Mouse (Mus musculus): ENCODE data around the gene Acer3. TPM values are rescaled to one million over a fixed set of nuclear protein-coding genes. Genes with fewer than 3 reads are reported as not detected.
A peak's percentile ranks its signal among the peaks of the same experiment; 100 is the strongest.
"Not testable (repeated sequence)": the region's sequence is repeated elsewhere in the genome, so short reads cannot be mapped to it uniquely, and the experiment has no call there.

The Acer3 gene
- polyA plus RNA-seq, 1 experiment from 2014 or later, result 28.2 TPM

- 71% methylated on average over 17 of the region's 17 CpGs for WGBS
- no peak for ATAC-seq (ENCODE audit: low FRiP score, low read depth)
- H3K36me3 ChIP-seq, result no peaks in the 10 kb centered on the region
- no peaks in the 10 kb centered on the region for H3K9me3 ChIP-seq
- H3K4me1 ChIP-seq (replicated peaks), result peaks cover 18% of the 10 kb centered on the region
- H3K27ac ChIP-seq (replicated peaks), result no peak overlapping the region
- no peak overlapping the region for H3K9ac ChIP-seq
- H3K4me3 ChIP-seq, result no peak overlapping the region
- no peak overlapping the region for H3K4me2 ChIP-seq
- peaks cover 42% of the 10 kb centered on the region for H3K27me3 ChIP-seq
Measured at GRCm38 (mm10) chr7:98191571-98192250, 129.3 kb downstream of the Acer3 start.

- Histone ChIP-seq H3K27me3 (peaks cover 32% of the 10 kb centered on the region), H3K27ac (replicated peaks) (no peak overlapping the region), H3K36me3 (no peaks in the 10 kb centered on the region), H3K4me2 (no peak overlapping the region), H3K9me3 (no peaks in the 10 kb centered on the region), H3K4me3 (no peak overlapping the region), H3K9ac (no peak overlapping the region), H3K4me1 (replicated peaks) (peaks cover 18% of the 10 kb centered on the region)
- ATAC-seq (ENCODE audit: low FRiP score, low read depth), result no peak
- 90% methylated on average over 1 of the region's 1 CpGs for WGBS
Measured at GRCm38 (mm10) chr7:98190578-98190977, 130.4 kb downstream of the Acer3 start.

- H3K27ac ChIP-seq (replicated peaks), result no peak overlapping the region
- no peak overlapping the region for H3K4me3 ChIP-seq
- no peak overlapping the region for H3K4me2 ChIP-seq
- 49% methylated on average over 3 of the region's 3 CpGs for WGBS
- H3K9ac ChIP-seq, result no peak overlapping the region
- H3K27me3 ChIP-seq, result peaks cover 26% of the 10 kb centered on the region
- no peak for ATAC-seq (ENCODE audit: low FRiP score, low read depth)
- H3K4me1 ChIP-seq (replicated peaks), result peaks cover 26% of the 10 kb centered on the region
- H3K9me3 ChIP-seq, result no peaks in the 10 kb centered on the region
- no peaks in the 10 kb centered on the region for H3K36me3 ChIP-seq
Measured at GRCm38 (mm10) chr7:98189745-98190144, 131.3 kb downstream of the Acer3 start.

- H3K36me3 ChIP-seq, result no peaks in the 10 kb centered on the region
- H3K9me3 ChIP-seq, result no peaks in the 10 kb centered on the region
- 97% methylated on average over 2 of the region's 2 CpGs for WGBS
- no peak overlapping the region for H3K4me3 ChIP-seq
- H3K9ac ChIP-seq, result no peak overlapping the region
- no peak overlapping the region for H3K27ac ChIP-seq (replicated peaks)
- peaks cover 26% of the 10 kb centered on the region for H3K27me3 ChIP-seq
- peaks cover 17% of the 10 kb centered on the region for H3K4me1 ChIP-seq (replicated peaks)
- no peak overlapping the region for H3K4me2 ChIP-seq
- no peak for ATAC-seq (ENCODE audit: low FRiP score, low read depth)
Measured at GRCm38 (mm10) chr7:98188680-98189079, 132.3 kb downstream of the Acer3 start.

GRCm38 (mm10) chr7:98188238-98188637 is 132.8 kb downstream of the Acer3 start:
- Histone ChIP-seq H3K9me3 (no peaks in the 10 kb centered on the region), H3K36me3 (no peaks in the 10 kb centered on the region), H3K4me3 (no peak overlapping the region), H3K9ac (no peak overlapping the region), H3K27me3 (peaks cover 25% of the 10 kb centered on the region), H3K4me1 (replicated peaks) (peaks cover 13% of the 10 kb centered on the region), H3K27ac (replicated peaks) (no peak overlapping the region), H3K4me2 (no peak overlapping the region)
- WGBS, result 94% methylated on average over 2 of the region's 2 CpGs
- ATAC-seq (ENCODE audit: low FRiP score, low read depth), result no peak

- WGBS, result 57% methylated on average over 3 of the region's 3 CpGs
- H3K9ac ChIP-seq; H3K4me1 ChIP-seq (replicated peaks); ATAC-seq (ENCODE audit: low FRiP score, low read depth); H3K36me3 ChIP-seq; H3K4me3 ChIP-seq; H3K9me3 ChIP-seq; H3K4me2 ChIP-seq: not testable (repeated sequence)
- H3K27me3 ChIP-seq, result peaks cover 16% of the 10 kb centered on the region
- H3K27ac ChIP-seq (replicated peaks), result 0 out of 2 replicates have a peak overlapping the region, but pooled peaks have one; percentile 31
Measured at GRCm38 (mm10) chr7:98187332-98187731, 133.7 kb downstream of the Acer3 start.

- no peaks in the 10 kb centered on the region for H3K36me3 ChIP-seq
- 18% methylated on average over 8 of the region's 8 CpGs for WGBS
- H3K4me1 ChIP-seq (replicated peaks), result peaks cover 8% of the 10 kb centered on the region
- ATAC-seq (ENCODE audit: low FRiP score, low read depth), result peak; percentile 77
- H3K27me3 ChIP-seq, result peaks cover 9% of the 10 kb centered on the region; the same call in 1 of the 2 replicates
- H3K4me2 ChIP-seq, result no peak overlapping the region
- no peak overlapping the region for H3K4me3 ChIP-seq
- no peaks in the 10 kb centered on the region for H3K9me3 ChIP-seq
- H3K27ac ChIP-seq (replicated peaks), result peak overlapping the region; percentile 46; the same call in 1 of the 2 replicates
- H3K9ac ChIP-seq, result no peak overlapping the region
Measured at GRCm38 (mm10) chr7:98186637-98187036, 134.4 kb downstream of the Acer3 start.

GRCm38 (mm10) chr7:98185326-98185725 is 135.7 kb downstream of the Acer3 start:
- ATAC-seq (ENCODE audit: low FRiP score, low read depth), result 0 out of 2 replicates have a peak, but pooled peaks have one; percentile 19
- WGBS, result 38% methylated on average over 6 of the region's 6 CpGs
- peaks cover 8% of the 10 kb centered on the region for H3K4me1 ChIP-seq (replicated peaks)

GRCm38 (mm10) chr7:98178560-98179231 is 142.3 kb downstream of the Acer3 start:
- H3K36me3 ChIP-seq, result no peaks in the 10 kb centered on the region
- peak overlapping the region; percentile 79 for H3K4me2 ChIP-seq
- peak overlapping the region; percentile 76 for H3K9ac ChIP-seq
- peaks cover 25% of the 10 kb centered on the region for H3K4me1 ChIP-seq (replicated peaks)
- peak overlapping the region; percentile 23; the same call in 1 of the 2 replicates for H3K27ac ChIP-seq (replicated peaks)
- H3K9me3 ChIP-seq, result no peaks in the 10 kb centered on the region
- H3K27me3 ChIP-seq, result no peaks in the 10 kb centered on the region
- 88% methylated on average over 5 of the region's 5 CpGs for WGBS
- ATAC-seq (ENCODE audit: low FRiP score, low read depth), result peak; percentile 20; the same call in 1 of the 2 replicates
- peak overlapping the region; percentile 82 for H3K4me3 ChIP-seq

More at GRCm38 (mm10) chr7:98185326-98185725, 135.7 kb downstream of the Acer3 start:
- no peak overlapping the region for H3K9ac ChIP-seq
- no peak overlapping the region for H3K4me3 ChIP-seq
- no peaks in the 10 kb centered on the region for H3K36me3 ChIP-seq
- no peak overlapping the region for H3K4me2 ChIP-seq
- H3K27ac ChIP-seq (replicated peaks), result peak overlapping the region; percentile 78
- no peaks in the 10 kb centered on the region for H3K9me3 ChIP-seq
- no peaks in the 10 kb centered on the region for H3K27me3 ChIP-seq

GRCm38 (mm10) chr7:98177929-98178559 is 143.0 kb downstream of the Acer3 start, which contains the start of gene Capn5:
Capn5 (minus strand) TSS chr7:98178274.
- peak; percentile 90 for ATAC-seq (ENCODE audit: low FRiP score, low read depth)
- H3K4me3 ChIP-seq, result peak within 1 kb of the TSS; percentile 82
- H3K9ac ChIP-seq, result peak within 1 kb of the TSS; percentile 76
- H3K27ac ChIP-seq (replicated peaks), result peak within 1 kb of the TSS; percentile 70
- H3K27me3 ChIP-seq, result no peaks in the 10 kb centered on the region
- peak within 1 kb of the TSS; percentile 79 for H3K4me2 ChIP-seq
- no peaks in the 10 kb centered on the region for H3K36me3 ChIP-seq
- 2% methylated on average over 41 of the region's 44 CpGs for WGBS
- H3K9me3 ChIP-seq, result no peaks in the 10 kb centered on the region
- H3K4me1 ChIP-seq (replicated peaks), result peaks cover 25% of the 10 kb centered on the region

- WGBS, result 5% methylated on average over 9 of the region's 9 CpGs
Measured at GRCm38 (mm10) chr7:98177566-98177928, 143.5 kb downstream of the Acer3 start.

GRCm38 (mm10) chr7:98177071-98177485 is 143.9 kb downstream of the Acer3 start:
- Histone ChIP-seq H3K4me2 (peak overlapping the region; percentile 79), H3K27ac (replicated peaks) (no peak overlapping the region), H3K4me3 (peak overlapping the region; percentile 82), H3K4me1 (replicated peaks) (peaks cover 25% of the 10 kb centered on the region), H3K9me3 (no peaks in the 10 kb centered on the region), H3K36me3 (no peaks in the 10 kb centered on the region), H3K27me3 (no peaks in the 10 kb centered on the region), H3K9ac (peak overlapping the region; percentile 76; the same call in 1 of the 2 replicates)
- ATAC-seq (ENCODE audit: low FRiP score, low read depth), result peak; percentile 12; the same call in 1 of the 2 replicates
- 44% methylated on average over 2 of the region's 2 CpGs for WGBS

More at GRCm38 (mm10) chr7:98177566-98177928, 143.5 kb downstream of the Acer3 start:
- Histone ChIP-seq H3K36me3 (no peaks in the 10 kb centered on the region), H3K27ac (replicated peaks) (peak overlapping the region; percentile 70), H3K4me3 (peak overlapping the region; percentile 82), H3K4me2 (peak overlapping the region; percentile 79), H3K9me3 (no peaks in the 10 kb centered on the region), H3K4me1 (replicated peaks) (peaks cover 25% of the 10 kb centered on the region), H3K9ac (peak overlapping the region; percentile 76), H3K27me3 (no peaks in the 10 kb centered on the region)
- no peak; the same call in 1 of the 2 replicates for ATAC-seq (ENCODE audit: low FRiP score, low read depth)
